Mouse (Mus musculus): ENCODE data around the gene Epb41l3.

DNA sequence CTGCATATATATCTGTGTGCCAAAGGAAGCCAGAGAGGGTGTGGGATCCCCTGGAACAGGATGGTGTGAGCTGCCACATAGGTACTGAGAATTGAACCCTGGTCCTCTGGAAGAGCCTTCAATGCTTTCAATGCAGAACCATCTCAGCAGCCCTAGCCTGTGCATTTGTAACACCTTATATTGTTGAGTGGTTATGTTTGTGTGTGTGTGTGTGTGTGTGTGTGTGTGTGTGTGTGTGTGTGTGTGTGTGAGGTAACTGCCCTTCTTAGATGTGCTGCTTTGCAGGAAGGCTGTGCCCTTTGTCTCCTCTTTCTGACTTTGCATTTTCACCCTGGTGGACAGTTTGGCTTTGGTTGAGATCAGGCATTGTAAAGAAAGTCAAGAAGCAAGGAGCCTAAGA, 87.2 kb downstream of the Epb41l3 start:
- TF ChIP-seq CTCF (IDR thresholded peaks at IDR 0.05; ENCODE audit: insufficient read depth, low read depth, low read length) (no peak), POLR2A (IDR thresholded peaks at IDR 0.05; ENCODE audit: insufficient read depth, low read depth, low read length) (no peak)
